Mouse (Mus musculus): ENCODE measurements at regions not wholly inside any gene's neighbourhood (a gene's known extent, or its start where the extent isn't known, plus 50 kb on each side); places are given as distances from the start of the nearest gene placed in this dataset.

DNA sequence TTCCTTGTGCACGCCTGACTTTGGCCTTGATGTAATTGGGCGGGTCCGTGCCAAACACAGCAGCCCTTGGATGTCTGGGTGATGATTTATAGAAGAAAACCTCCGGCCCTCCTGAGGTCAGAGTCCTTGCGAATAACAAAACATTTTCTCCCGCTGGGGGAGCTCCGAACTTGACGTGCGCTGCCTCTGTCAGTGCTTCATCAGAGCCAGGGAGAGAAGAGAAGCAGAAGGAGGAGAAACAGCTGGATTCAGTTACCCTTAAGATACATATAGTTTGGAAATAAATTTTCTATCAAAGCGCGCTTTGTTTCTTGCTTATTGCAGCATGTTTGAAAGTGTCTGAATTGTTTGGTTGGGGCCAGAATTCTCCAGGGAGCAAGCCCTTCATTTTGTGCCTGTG lies 225.2 kb upstream of the Myocd start:
- DNase-seq (ENCODE audit: low spot score in 2 of 2), result peak in 1 of 2 experiments; percentile 8

DNA sequence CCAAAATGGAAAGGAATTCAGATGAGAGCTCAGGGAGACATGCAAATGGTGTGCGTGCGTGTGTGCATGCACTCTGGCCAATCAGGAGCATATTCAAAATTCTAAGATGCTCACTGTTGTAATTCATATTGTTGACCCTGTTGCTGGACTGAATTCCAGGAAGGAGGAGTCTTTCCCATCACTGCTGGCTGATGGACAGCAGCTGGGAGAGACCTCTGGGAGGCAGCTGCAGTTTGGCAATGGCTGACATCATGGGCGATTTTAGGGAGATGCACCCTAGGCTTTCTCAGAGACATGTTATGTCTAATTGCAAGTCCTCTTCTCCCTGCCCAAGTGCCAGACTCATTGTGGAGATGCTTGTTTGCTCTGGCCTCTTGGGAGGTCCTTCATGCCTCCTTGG lies 220.6 kb upstream of the Myocd start:
- DNase-seq (ENCODE audit: low spot score in 2 of 2), result no peak

DNA sequence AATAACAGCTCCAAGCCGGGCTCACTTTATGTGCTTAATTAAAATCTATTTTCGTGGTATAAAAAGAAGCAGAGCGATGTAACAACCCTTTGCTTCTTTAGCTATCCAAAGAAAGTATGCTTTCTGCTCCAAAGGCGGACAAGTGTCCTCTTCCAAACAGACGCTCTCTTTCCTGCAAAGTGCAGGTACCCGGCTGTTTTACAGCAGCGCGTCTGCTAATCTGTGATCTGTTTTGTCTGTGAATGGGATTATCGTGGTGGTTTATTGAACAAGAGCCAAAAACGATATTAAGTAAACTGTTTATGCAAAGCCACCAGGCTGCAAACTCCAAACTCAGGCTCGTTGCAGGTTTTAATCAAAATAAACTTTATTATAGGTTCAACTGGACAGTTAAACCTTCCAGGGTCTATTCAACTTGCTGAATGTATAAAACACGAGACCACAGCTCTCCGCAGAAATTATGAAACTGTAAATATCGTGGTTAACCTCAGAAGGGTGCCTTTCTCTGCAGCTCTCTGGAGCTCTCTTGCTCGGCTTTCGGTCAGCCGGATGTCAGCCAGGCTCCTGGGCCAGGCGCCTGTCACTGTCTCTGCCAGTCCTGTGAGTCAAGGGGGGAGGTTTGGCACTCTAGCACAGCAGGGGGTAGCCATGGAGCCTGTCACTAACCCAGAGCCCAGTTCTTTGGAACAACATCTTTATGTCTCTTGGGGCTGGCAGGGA lies 206.2 kb upstream of the Myocd start:
- no peak for DNase-seq (ENCODE audit: low spot score in 2 of 2)

DNA sequence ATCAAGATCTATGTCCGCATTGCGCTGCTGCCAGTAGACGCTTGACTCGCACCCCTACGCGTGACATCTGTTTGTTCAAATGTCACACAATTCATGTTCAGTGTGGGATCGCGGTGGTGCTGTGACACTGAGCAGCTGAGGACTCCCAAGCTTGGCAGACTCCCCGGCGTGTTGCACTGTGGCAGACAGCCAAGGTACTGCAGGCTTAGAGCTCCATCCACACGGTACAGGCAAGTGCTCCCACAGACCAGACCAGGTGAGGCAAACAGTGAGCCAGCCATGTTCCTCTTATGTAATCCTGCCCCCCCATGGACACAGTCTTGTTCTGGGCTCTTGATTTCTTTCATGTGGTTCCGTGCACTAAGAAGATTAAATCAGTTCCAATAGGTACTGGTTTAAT lies 205.5 kb upstream of the Myocd start:
- DNase-seq (ENCODE audit: low spot score in 2 of 2), result no peak

DNA sequence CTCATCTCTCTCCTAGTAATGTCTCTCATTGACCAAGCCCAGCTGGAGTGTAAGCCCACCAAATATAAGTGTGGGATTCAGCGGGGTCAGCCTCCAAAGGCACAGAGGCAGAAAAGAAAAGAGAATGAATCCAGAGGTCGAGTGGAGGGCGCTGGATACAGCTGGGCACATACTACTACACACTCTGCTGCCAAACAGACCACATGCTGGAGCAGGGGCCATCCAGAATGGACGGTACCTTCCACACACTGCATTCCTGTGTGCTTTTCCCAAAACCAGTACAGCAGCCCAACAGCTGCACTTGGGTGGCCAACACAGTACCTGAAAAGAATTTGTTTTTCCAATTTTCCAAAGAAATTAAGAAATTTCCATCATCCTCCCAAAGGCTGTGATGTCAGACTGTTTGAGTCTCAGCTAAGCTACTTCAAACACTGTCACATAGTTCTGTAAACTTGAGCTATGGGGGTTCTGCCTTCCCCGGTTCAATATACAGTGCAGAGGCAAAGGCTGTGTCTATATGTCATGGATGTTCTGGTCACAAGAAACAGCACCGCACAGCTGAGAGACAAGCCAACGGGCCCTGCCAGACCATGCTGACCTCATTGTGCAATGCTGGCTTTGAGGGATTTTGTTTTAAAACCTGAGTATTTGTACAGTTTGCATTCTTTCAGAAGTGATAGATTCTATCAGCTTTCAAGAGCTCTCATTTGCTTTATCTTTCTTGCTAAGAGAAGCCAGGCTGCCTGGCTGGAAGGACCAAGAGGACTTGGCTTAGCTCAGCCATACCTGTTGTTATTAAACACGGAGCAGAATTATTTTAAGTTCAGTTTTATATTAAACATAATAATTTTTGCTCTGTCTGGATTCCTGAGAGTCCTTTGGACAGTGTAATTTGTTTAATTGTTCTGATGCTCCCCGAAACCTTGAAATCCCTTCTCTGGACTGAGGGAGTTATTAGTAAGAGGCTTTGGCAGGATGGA lies 200.3 kb upstream of the Myocd start:
- no peak for DNase-seq (ENCODE audit: low spot score in 2 of 2)

DNA sequence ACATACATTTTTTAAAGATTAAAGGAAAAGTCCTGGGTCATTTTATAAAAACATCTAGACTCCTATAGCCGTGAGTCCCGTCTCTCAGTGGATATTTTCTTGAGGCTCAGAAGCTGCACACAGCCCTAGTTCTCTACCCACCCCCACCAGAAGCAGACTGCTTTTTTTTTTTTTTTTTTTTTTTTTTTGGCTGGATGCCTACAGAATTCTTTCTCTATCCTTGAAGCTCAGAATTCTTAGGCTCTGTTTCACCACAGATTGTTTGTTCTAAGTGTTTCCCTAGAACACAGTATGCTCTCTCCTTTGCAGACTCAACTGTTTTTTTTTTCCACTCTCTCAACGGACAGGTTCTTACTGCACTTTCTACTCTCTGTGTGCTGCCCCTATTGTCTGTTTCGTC lies 191.3 kb upstream of the Myocd start:
- no peak for DNase-seq (ENCODE audit: low spot score in 2 of 2)

DNA sequence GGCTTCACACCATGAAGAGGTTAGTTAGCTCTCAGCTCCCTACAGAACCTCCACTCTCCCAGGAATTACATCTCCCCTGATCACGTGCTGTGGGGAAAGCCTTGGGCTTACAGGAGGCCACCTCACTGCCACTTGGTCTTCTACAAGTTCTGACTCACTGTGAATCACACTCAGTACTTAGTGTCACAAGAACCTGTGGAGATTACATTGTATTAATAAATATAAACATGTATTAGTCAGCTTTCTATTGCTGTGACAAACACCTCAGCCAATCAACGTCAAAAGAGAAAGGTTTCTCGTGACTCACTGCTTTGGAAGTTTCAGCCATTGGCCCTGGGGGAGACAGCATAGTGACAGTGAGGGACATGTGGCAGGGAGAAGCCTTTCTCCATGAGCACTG lies 178.6 kb upstream of the Myocd start:
- DNase-seq (ENCODE audit: low spot score in 2 of 2), result no peak

DNA sequence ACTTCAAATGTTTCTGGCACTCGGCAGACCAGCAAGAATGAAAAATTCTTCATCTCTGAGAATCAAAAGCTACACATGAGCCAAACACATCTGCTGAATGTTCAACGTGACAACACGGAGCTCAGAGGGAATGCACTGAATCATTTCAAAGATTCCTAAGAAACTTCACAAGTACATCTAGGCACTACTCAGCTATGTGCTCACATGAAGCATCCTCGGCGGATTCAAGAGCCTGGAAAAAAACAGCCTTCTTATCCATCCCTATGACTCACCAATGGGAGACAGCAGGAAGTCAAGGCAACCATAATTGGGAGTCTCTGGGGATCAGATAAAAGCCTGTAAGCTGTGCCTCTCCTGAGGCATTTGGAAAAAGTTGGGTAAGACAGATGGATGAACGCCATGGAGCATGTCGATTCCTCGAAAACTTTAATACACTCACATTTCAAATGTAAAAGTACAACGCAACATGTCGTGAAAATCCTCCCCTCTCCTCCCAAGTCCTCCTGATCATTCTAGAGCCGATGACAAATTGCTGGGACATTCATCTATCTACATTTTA lies 173.8 kb upstream of the Myocd start:
- no peak for DNase-seq (ENCODE audit: low spot score in 2 of 2)

DNA sequence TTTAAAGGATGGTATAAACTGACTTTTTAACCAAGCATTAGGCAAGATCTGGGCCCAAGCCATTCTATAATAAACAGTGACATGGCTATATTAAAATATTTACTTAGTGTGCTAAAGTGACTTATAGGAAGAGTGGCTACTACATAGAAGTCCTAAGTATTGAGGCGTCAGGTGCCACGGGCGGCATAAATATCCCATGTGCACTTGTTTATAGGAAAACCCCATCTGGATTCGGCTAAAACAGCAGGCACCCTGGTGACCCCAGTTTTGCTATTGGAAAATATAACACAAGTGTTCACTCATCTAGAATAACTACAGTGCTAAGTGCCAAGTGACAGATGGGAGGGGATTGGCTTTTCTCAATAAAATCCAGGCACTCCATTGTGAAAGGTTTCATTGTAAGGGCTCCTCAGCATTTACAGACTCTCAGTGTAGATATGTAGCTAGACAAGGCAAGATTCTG lies 165.9 kb upstream of the Myocd start:
- DNase-seq (ENCODE audit: low spot score in 2 of 2), result no peak

DNA sequence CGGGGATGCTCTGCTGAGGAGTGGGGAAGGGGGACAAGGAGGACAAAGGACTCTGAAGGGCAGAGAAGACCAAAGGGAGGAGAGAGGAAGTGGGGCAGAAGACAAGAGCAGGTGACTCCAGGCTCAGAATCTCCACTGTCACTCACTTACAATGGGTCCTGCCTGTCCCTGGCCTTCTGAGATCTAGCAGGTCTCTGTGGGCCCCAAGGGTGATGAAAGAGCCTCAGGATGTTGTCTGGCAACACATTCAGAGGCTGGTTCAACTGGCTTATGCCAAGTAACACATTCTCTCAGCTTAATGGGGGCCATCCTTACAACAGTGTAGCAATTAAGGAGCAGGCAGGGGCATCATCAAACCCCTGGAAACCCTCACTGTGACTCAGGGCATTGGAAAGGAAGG lies 152.1 kb upstream of the Myocd start:
- no peak for DNase-seq (ENCODE audit: low spot score in 2 of 2)

DNA sequence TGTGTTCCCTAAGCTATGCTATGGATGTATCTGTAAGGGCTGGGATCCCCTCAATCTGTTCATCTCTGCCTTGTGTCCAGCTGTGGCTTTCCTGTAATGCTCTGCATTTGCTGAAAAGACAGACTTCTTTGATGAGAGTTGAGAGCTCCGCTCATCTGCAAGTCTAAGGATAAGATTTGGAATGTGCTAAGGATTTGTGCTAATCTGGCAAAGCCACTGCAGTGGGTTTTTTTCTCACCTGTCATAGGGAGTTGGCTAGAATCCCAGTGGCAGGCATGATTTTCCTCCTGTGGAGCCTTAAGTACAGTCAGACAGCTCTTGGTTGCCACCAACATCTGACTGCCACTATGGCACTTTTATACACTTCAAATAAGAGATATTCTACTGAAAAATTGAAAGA lies 138.8 kb upstream of the Myocd start:
- DNase-seq (ENCODE audit: low spot score in 2 of 2), result no peak

DNA sequence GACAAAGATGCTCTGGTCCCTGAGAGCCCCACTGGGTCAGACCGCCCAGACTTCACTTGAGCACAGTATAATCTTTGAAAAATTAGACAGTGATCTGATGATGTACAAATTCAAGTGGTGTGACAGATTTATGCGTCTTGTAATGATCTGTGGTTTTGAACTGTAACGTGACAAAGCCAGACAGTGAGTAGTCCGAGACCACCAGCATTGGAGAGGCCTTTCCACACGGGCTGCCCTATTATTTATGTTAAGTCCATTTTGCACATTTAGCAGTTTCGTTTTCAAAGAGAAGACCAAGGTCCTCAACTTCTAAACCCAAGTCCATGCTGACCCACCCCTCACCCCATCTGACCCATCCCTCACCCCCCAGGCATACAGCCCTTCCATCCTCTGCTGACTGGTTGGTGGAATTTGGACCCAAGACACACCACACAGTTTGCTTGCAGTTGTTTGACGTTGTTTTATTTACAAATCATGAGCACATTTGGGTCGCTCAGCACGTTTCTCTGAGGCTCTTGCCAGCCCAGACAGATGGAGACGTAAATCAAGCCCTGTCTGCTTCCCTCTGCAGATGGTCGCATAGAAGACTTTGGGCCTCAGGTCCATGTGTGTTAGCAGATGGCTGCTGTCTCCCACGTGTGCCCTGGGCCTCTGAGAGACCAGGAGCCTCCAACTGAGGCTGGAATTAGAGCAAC lies 132.8 kb upstream of the Myocd start:
- no peak for DNase-seq (ENCODE audit: low spot score in 2 of 2)

DNA sequence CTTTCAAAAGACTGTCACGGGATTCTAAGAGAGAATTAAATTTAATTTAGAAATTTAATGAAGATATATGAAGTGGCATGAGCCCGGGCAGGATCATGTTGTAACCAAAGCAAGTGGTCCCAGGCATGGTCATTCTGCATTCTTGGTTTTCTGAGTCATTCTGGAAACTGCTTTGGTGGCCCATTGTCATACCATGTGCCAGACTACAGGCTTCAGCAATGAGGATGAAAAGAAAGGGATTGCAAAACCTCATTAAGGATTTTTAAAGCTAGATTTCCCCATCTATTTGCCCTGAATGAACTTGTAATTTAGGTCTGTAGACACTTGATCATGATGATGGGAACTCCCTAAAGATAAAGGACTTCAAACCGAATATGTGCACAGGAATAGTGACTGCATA lies 119.4 kb upstream of the Myocd start:
- no peak for DNase-seq (ENCODE audit: low spot score in 2 of 2)

DNA sequence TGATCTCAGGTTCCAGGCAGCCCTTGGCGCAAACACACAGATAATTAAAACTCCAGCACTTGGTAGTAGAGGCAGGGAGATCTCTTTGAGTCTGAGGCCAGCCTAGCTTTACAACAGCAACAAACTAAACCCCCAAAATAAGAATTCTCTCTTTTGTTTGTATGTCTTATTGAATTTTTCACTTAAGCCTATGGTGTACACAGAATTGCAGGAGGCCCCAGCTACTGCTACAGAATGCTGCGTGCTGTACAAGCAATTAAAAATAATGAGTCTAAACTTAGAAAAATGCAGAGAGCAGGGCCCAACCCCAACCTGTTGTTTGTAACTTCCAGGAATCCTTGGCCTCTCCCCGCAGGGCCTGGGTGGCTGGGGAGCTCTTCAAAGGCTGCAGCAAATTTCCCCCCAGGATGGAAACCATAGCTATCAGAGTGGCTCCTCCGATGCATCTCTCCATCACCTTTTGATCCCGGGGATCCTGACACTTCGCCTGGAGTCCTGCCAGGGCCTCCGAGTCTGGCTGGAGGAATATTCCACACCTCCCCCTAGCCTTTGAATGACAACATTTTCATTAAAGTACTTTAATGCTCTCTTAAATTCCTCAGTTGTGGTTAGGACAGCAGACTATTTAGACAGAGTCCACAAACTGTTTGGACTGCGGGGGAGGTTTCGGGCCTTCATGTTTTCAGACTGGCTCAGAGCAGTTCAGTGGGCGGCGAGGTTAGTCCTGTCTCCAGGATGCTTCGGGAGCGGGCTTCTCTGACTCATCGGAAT lies 116.7 kb upstream of the Myocd start:
- DNase-seq (ENCODE audit: low spot score in 2 of 2), result peak in 1 of 2 experiments; percentile 22

DNA sequence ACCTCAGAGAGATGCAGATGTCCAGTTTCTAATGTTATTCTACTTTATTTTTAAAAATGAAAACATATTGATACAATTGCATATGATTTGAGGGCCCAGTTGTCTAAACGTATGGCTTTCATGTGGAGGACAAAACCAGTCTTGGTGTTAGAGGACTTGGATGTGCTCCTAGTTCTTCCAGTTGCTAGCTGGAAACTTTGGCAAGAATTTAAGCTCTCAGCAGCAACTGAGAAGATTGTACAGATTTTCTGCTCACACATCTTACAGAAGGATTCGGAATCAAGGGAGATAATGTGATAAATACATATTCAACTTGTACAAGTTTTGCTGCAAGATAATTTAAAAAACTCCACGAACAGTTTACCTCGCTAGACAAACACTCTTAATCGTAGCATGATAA lies 105.6 kb upstream of the Myocd start:
- DNase-seq (ENCODE audit: low spot score in 2 of 2), result no peak

DNA sequence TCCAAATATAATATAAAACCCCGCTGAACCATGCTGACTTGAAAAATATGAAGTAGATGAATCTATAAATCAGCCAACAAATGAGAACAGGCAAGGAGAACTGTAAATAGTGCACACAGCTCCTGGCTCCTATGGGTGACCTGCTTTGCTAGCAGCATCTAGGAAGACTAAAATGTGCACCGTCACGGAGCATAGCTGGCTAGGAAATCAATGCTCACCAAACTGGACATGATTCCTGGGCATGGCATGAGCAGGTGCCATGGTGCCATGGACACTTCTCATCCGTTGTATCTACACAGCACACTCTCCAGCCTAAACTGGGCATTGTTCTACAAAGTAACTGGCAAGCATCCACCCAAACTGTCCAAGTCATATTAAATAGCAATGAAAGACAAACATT lies 103.3 kb upstream of the Myocd start:
- no peak for DNase-seq (ENCODE audit: low spot score in 2 of 2)

DNA sequence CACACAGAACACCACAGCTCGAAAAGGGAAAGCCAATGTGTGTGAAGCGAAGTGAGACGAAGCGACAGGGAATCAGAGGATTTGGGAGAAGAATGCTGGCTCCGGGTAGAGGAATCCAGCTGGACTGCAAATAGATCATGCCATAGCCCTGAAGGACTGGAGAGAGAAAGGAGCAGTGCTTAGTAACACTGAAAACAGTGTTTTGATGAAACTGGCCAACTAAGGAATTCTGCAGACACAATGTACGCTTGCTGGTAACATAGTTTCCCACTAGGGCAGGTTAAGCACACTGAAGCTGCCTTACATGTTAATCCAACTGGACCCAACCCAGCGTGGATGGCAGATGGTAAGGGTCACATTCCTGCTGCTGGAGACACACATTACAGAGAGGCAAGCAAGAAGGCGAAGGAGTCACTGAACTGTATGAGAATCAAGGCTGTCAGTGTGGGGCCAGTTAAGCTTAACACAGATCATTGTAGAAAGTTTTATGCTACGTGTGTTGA lies 102.6 kb upstream of the Myocd start:
- no peak for DNase-seq (ENCODE audit: low spot score in 2 of 2)

DNA sequence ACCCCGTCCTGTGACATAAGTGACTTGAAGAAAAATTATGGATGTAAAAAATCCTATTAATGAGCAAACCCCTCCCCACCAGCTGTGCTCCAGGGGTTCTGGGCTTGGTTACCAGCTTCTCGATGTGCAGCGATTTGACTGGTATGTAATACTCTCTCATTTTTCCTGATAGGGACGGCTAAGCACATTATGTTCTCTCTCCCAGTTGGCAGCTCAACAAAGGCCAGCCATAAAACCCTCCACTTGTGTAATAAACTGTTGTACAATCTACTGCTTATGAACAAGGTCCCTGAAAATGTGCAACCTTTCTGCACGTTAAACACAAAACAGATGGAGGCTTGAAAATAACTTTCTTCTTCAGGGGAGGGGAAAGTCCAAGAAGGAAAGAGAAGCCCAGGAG lies 98.0 kb upstream of the Myocd start:
- peak in 1 of 2 experiments; percentile 31 for DNase-seq (ENCODE audit: low spot score in 2 of 2)

DNA sequence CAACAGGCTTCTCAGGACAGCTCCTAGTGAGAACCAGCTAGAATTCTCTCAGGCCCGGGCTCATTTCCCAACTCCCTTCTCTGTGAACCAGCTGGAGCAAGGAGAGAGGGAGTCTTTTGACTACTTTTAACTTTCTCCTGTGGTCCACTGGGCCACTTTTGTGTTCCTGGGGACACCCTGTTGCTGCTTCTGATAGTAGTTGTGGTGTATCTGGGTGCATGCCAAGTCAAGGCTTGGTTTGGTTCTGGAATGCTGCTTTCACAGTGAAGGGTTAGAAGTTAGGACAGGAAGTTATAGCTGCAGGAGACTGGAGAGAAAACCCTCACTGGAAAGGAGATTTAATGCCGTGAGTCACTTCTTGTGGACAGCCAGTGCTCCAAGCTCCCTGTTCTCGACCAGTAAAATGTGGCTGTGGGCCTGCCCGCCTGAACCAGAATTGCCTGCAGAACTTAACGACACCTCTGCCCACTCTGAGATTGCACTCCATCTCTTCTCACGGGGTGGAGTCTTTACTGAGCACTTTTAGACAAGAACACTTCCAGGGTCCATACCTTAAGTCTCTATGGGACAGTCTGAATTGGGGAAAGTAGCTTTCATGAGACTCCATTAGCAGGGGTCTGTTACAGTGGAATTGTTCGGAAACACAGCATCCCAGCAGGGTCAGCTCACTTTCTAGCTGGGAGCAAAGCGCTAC lies 97.0 kb upstream of the Myocd start:
- DNase-seq (ENCODE audit: low spot score in 2 of 2), result peak in 1 of 2 experiments; percentile 9
